Mouse (Mus musculus) macrophage (primary cell): ENCODE results near the gene Eng. TPM values are rescaled to one million over a fixed set of nuclear protein-coding genes. Genes with fewer than 3 reads are reported as not detected.

Experiments
- H3K27ac ChIP-seq: fragments of 350-480 bp; formaldehyde crosslinking; 2 replicates; pipeline ENCODE4 v1.9.0; 2021
- H3K36me3 ChIP-seq: fragments of 350-480 bp; formaldehyde crosslinking; 2 replicates; pipeline ENCODE4 v1.9.0; 2021; ENCODE audit errors: inconsistent target
- H3K4me3 ChIP-seq: fragments of 350-480 bp; formaldehyde crosslinking; 2 replicates; pipeline ENCODE4 v1.9.0; 2021; ENCODE audit errors: inconsistent target
- H3K79me2 ChIP-seq: fragments of 350-480 bp; formaldehyde crosslinking; 2 replicates; pipeline ENCODE4 v1.9.0; 2021; ENCODE audit errors: inconsistent target
- WGBS: methylation state at CpG from one replicate; pipeline ENCODE4 v1.1.7; 2026; ENCODE audit warnings: inconsistent platforms; ENCODE audit not compliant: missing documents; 5-methylcytosine and 5-hydroxymethylcytosine counted together
- polyA plus RNA-seq: library from polyadenylated mRNA; stranded (reverse); fragments of 250-400 nt; gene quantifications from 3 replicates; pipeline ENCODE4 v1.2.4, GENCODE M21; 2018; ENCODE audit warnings: inconsistent platforms

Eng gene
- polyA plus RNA-seq, 1 experiment from 2014 or later: 26.4 TPM

DNA sequence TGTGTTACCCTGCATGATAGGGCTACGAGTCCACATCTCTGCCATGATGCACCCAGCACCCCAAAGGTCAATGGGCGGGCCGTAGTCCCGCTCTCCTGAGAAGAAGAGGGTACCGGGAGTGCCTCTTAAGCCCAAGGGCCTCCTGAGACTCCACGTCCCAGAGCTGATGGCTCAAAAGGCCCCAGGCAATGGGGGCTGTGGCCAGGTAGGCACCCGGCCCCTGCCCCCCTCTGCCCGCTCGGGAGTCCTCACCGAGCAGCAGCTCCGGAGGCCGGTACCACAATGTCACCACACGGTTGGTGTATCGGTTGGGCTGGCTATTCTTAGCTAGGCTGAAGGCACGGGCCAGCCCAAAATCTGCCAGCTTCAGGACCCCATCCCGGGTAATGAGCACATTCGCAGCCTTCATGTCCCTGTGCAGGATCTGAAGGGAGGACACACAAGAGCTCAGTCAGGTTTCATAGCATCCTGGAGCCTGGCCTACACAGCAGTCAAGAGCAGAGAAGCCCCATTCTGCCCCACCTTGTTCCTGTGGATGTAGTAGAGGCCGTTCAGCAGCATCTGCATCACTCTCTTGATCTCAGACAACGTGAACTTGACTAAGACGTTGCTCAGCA lies 63.2 kb downstream of the Eng start:
- Histone ChIP-seq H3K79me2 (peaks cover 60% of the 10 kb centered on the region), H3K4me3 (no peak overlapping the region), H3K27ac (peak overlapping the region; percentile 76), H3K36me3 (peaks cover 50% of the 10 kb centered on the region)
- WGBS: 86% methylated on average over 18 of the region's 20 CpGs

DNA sequence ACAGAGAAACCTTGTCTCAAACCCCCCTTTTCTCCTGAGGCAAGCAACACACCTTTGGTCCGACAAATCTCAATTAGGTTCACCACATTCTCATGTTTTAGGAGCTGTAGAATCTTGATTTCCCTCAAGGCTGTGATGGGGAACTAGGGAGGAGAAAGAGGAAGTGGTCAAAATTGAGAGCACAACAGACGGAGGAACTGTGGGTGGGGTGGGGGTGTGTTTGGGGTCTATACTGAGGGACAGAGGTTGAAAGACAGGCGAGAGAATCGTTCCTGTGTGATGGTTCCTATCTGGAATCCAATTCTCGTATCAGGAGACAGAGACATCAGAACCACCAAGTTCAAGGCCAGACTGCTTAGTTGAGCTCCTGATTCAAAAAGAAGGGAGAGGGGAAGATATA lies 64.0 kb downstream of the Eng start:
- peaks cover 44% of the 10 kb centered on the region for H3K36me3 ChIP-seq
- H3K27ac ChIP-seq: peak overlapping the region; percentile 76
- 0% methylated on average over 5 of the region's 5 CpGs for WGBS
- H3K4me3 ChIP-seq: peak overlapping the region; percentile 80; the same call in 1 of the 2 replicates
- peaks cover 60% of the 10 kb centered on the region for H3K79me2 ChIP-seq

DNA sequence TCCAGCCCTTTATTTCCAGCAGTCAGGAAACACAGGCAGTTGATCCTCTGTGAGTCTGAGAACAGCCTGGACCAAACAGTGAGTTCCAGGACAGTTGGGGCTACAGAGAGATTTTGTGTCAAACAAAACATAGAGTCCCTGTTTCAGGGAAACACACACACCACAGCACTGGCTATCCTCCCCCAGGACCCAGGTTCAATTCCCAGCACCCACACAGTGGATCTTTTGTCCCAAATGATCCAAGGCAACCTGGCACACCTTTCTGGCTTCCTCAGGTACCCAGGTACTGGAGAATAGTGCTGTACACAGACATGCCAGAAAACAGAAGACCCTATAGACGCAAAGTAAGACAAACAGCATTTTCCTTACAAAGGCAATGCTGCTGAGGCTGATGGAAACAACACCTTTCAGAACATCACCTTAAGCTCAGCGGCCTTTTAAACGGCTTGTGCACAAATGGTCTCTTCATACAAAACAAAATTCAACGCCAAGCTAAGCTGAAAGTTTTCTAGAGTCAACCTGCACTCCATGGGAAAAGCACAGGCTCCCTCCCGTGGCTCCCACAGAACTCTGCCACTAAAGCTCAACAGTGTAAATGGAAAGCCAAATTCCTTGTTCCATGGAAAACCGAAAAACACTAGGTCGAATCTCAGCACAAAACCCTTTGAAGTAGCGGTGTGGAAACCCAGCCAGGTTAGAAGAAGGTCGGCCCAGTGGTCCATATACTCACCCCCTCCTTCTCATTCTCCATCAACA lies 65.1 kb downstream of the Eng start:
- Histone ChIP-seq H3K27ac (peak overlapping the region; percentile 76), H3K36me3 (peaks cover 34% of the 10 kb centered on the region), H3K4me3 (peak overlapping the region; percentile 80), H3K79me2 (peaks cover 57% of the 10 kb centered on the region)
- WGBS: 25% methylated on average over 9 of the region's 9 CpGs

DNA sequence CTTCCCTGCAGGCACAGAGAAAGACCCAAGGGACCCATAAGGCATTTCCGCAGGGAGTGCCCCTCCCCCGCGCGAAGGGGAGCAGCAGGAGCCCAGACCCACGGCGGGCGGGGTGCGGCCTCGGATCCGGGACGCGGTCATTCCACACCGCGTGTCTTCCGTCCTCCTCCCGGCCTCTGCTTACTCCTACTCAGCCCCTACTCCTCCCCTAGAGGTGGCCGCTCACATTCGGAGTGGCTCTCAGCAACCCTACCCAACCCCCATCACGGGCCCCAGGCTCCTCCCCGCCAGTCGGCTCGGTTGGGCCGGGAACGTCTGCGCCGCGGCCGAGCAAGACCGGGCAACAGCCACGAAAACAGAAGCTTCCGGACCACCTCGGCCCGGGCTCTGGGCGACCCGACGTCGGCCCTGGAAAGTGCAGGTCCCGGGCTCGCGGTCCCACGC lies 65.7 kb downstream of the Eng start:
- peaks cover 27% of the 10 kb centered on the region for H3K36me3 ChIP-seq
- peaks cover 50% of the 10 kb centered on the region for H3K79me2 ChIP-seq
- under 1% methylated on average over 41 of the region's 41 CpGs for WGBS
- H3K27ac ChIP-seq: peak overlapping the region; percentile 76
- H3K4me3 ChIP-seq: peak overlapping the region; percentile 80

DNA sequence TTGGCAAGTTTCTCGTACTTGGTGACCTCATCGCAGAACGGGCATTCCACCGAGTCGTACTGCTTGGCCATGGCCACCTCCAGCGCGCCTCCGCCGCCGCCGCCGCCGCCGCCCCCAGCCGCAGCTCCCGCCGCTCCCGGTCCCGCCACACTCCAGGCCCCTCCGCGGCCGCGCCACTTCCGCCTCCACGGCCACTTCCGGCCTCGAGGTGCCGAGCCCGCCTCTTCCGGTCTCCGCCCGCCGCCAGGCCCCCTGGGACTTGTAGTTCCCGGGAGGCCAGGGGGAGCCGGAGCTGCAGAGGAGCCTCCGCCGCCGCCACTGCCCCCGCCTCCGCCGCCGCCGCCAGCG lies 66.2 kb downstream of the Eng start:
- Histone ChIP-seq H3K4me3 (peak overlapping the region; percentile 80), H3K36me3 (peaks cover 24% of the 10 kb centered on the region; the same call in 1 of the 2 replicates)
- WGBS: under 1% methylated on average over 37 of the region's 44 CpGs

GRCm38 (mm10) chr2:32712934-32713817 lies 66.8 kb downstream of the Eng start, which contains the start of gene Cdk9:
Gene Cdk9, minus strand, starts transcription at chr2:32713076.
- H3K27ac ChIP-seq: peak within 1 kb of the TSS; percentile 98
- H3K79me2 ChIP-seq: peaks cover 40% of the 10 kb centered on the region
- WGBS: under 1% methylated on average over 52 of the region's 79 CpGs
- H3K4me3 ChIP-seq: peak within 1 kb of the TSS; percentile 80
- peaks cover 19% of the 10 kb centered on the region; the same call in 1 of the 2 replicates for H3K36me3 ChIP-seq

More for the DNA sequence above, 66.2 kb downstream of the Eng start:
- Histone ChIP-seq H3K27ac (peak overlapping the region; percentile 76; the same call in 1 of the 2 replicates), H3K79me2 (peaks cover 46% of the 10 kb centered on the region)

GRCm38 (mm10) chr2:32714117-32714986 lies 68.0 kb downstream of the Eng start:
- Histone ChIP-seq H3K36me3 (peaks cover 8% of the 10 kb centered on the region; the same call in 1 of the 2 replicates), H3K4me3 (no peak overlapping the region; the same call in 1 of the 2 replicates), H3K79me2 (peaks cover 28% of the 10 kb centered on the region), H3K27ac (peak overlapping the region; percentile 98)
- 25% methylated on average over 11 of the region's 11 CpGs for WGBS

DNA sequence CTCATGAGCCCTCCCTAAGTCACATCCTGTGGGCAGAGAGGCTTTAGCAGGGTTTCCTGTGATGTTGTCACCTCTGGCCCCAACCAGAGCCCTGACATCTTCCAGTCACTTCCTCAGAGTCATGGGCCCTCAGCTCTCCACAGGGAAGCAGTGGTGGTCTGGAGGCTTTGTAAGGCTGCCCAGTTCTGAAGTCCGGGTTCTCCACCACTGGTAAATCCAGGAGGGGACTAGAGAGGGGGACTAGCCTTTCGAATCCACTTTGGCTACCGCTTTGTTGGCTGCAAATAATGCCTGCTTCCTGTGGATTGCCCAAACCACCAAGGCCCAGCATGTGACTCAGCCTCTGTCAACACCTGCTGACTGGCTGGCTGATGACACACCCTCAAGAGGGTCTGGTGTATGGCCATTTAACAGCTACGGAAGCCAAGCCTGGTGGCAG lies 68.6 kb downstream of the Eng start:
- 0% methylated on average over 4 of the region's 4 CpGs for WGBS
- peaks cover 22% of the 10 kb centered on the region for H3K79me2 ChIP-seq
- H3K36me3 ChIP-seq: peaks cover 2% of the 10 kb centered on the region; the same call in 1 of the 2 replicates
- no peak overlapping the region for H3K4me3 ChIP-seq
- peak overlapping the region; percentile 98 for H3K27ac ChIP-seq

GRCm38 (mm10) chr2:32718761-32719160 lies 72.4 kb downstream of the Eng start:
- 61% methylated on average over 9 of the region's 9 CpGs for WGBS
- Histone ChIP-seq H3K27ac (peak overlapping the region; percentile 22; the same call in 1 of the 2 replicates), H3K79me2 (peaks cover 36% of the 10 kb centered on the region), H3K36me3 (no peaks in the 10 kb centered on the region), H3K4me3 (no peak overlapping the region)

DNA sequence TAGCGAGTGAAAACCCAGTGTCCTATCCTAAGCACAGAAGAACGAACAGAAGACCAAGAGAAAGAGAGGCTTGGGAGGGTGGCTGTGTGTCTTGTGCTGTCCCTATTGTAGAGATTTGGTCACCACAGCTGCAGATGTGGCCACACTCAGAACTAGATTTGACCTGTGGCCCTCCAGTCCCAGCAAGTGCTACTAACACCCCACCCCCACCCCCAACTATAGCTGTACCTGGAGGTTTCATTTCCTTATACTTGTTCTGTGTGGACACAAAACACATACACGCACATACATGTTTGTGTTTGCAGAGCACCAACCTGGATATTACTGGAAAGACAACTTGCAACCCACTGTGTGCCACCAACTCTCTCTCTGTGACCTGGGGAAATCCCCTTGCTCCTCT lies 73.7 kb downstream of the Eng start:
- H3K36me3 ChIP-seq: peaks cover 4% of the 10 kb centered on the region; the same call in 1 of the 2 replicates
- 92% methylated on average over 3 of the region's 3 CpGs for WGBS
- peaks cover 48% of the 10 kb centered on the region for H3K79me2 ChIP-seq
- H3K27ac ChIP-seq: 0 out of 2 replicates have a peak overlapping the region, but pooled peaks have one; percentile 70
- H3K4me3 ChIP-seq: no peak overlapping the region

DNA sequence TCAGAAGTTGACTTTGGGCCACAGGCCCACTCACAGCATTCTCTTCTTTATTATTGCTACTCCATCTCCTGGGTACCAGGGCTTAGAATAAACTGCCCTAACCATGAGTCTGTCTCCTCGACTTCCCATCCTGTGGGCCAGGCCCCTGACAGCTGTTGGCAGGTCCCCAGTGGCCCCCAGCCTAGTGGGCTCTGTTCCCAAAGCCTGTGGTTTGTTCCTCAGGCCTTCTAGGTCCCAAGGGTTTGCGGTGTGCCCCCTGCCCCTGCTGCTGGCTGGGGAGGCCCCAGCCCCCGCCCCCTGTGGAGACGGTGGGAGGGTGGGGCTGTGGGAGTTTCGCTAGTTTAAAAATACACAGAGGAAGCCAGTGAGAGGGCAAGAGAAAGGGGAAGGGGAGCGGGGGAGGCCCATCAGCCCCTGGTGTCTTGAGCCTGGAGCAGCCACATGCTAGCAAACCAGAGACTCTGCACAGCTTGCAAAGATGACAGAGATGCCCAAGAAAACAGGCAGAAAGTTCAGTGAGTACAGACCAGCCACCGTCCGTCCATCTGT lies 74.4 kb downstream of the Eng start, which contains the start of gene Sh2d3c:
Sh2d3c (plus strand) TSS at position 375 of the 549 bp plus-strand sequence.
- 4% methylated on average over 8 of the region's 8 CpGs for WGBS
- Histone ChIP-seq H3K4me3 (peak within 1 kb of the TSS; percentile 51), H3K27ac (peak within 1 kb of the TSS; percentile 70), H3K79me2 (peaks cover 53% of the 10 kb centered on the region), H3K36me3 (peaks cover 9% of the 10 kb centered on the region; the same call in 1 of the 2 replicates)

DNA sequence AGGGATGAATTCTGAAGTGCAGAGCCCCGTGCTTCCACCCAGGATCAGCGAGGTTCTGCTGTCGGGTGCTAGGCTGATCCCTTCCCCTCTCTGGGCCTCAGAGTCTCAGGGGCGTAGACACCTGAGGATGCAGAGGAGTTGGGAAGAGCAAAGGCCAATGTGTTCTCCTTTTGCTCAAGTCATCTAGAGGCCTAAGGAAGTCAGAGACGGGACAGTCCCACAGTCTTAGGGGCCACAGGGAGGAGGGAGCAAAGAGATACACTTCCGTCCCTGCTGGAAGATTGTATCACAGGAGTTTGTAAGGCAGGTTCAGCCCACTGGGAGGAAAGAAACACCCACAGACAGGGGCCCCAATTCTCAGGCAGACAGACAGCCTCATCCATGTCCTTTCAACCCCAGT lies 75.7 kb downstream of the Eng start:
- Histone ChIP-seq H3K27ac (peak overlapping the region; percentile 70), H3K79me2 (peaks cover 59% of the 10 kb centered on the region), H3K36me3 (peaks cover 9% of the 10 kb centered on the region; the same call in 1 of the 2 replicates), H3K4me3 (peak overlapping the region; percentile 51)
- 14% methylated on average over 6 of the region's 6 CpGs for WGBS

GRCm38 (mm10) chr2:32722581-32722980 lies 76.2 kb downstream of the Eng start:
- Histone ChIP-seq H3K4me3 (no peak overlapping the region), H3K27ac (no peak overlapping the region), H3K79me2 (peaks cover 60% of the 10 kb centered on the region), H3K36me3 (peaks cover 9% of the 10 kb centered on the region; the same call in 1 of the 2 replicates)
- WGBS: 51% methylated on average over 3 of the region's 3 CpGs
